Comparison of ENCODE assay signal across 15 mouse cellular contexts in the genomic region with DNA sequence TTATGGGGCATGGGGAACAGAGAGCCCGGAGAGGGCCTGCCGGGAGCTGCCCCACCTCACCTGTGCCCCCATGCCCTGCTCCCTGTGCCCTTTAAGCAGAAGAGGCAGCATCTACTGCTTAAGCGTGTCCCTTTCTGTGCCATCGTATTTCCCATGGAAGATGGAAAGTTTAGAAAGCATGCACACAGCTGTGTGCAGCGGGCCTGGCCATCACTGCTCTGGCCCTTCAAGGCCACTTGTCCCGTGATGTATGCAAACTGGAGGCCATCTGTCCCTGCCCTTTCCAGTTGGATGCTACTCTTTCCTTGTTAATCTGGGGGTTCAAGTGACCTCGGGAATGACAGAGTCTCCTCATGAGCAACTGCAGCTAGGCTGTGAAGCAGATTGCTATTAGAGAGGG.
"Had no signal": no experiment of that assay in that cellular context is flagged by ENCODE, and none has a peak within 500 bp of the region (broad histone marks: within the 10 kb centered on the region; RNA-seq: fewer than 3 reads in every experiment).

No protein-coding gene starts in this region.

- H3K4me2 ChIP-seq: limb, embryonic 15.5 days; liver, embryonic 12.5 days; lung, embryonic 14.5 days; stomach, embryonic 15.5 days had no signal

- ATAC-seq: liver, embryonic 12.5 days had no signal

- H3K27me3 ChIP-seq: limb, embryonic 15.5 days; liver, embryonic 12.5 days; stomach, embryonic 15.5 days had no signal

- H3K36me3 ChIP-seq: limb, embryonic 15.5 days; stomach, embryonic 15.5 days had no signal

- DNase-seq: kidney, adult 18-20 months; layer of hippocampus, adult 9-11 months; layer of hippocampus, postnatal 36 days; lung, embryonic 14.5 days; lung, postnatal 10 days; lung, postnatal 4 days; midbrain, embryonic 14.5 days; thymus, adult 2 months; thymus, postnatal 25 days had no signal

- H3K9ac ChIP-seq: limb, embryonic 15.5 days; liver, embryonic 12.5 days; lung, embryonic 14.5 days; stomach, embryonic 15.5 days had no signal

- H3K4me3 ChIP-seq: limb, embryonic 15.5 days; liver, embryonic 12.5 days; midbrain, embryonic 10.5 days; myocyte; stomach, embryonic 15.5 days had no signal

- H3K9me3 ChIP-seq: limb, embryonic 15.5 days; liver, embryonic 12.5 days; midbrain, embryonic 10.5 days; stomach, embryonic 15.5 days had no signal

- H3K27ac ChIP-seq: kidney, postnatal 0 days; limb, embryonic 15.5 days; liver, embryonic 12.5 days; midbrain, embryonic 10.5 days; stomach, embryonic 15.5 days had no signal
